Mouse (Mus musculus) liver, embryonic 14.5 days (tissue): ENCODE measurements around the gene Kif1bp.

Experiments
- CTCF ChIP-seq: IDR thresholded peaks from 2 replicates; pipeline ENCODE4 v1.5.1; 2016; ENCODE audit warnings: antibody characterized with exemption, low read depth, control low read depth
- EP300 ChIP-seq: IDR thresholded peaks from 2 replicates; pipeline ENCODE4 v1.6.1; 2016; ENCODE audit warnings: antibody characterized with exemption, low read depth

DNA sequence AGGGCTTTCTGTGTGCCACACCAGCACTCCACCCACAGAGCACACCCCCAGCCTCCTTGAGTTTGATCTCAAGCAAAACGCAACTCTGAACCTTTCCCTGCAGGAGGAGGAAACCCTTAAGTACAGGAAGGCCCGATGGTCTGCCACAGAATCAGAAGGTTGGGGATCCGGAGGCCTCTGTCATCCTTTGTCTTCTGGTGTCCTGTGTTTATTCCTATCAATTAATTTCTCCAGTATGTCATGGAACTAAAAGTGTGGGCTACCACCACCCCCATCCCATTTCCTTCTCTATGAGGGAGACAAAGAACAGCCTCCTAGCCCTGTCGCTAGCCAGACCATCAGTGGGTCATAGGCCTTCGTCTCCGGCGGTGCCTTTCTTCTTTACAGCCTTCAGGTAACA lies 43.7 kb downstream of the Kif1bp start:
- TF ChIP-seq CTCF, result no peak
- no peak for TF ChIP-seq EP300
